Mouse (Mus musculus) midbrain, embryonic 14.5 days (tissue): ENCODE results near the gene Scimp. TPM values are rescaled to one million over a fixed set of nuclear protein-coding genes. Genes with fewer than 3 reads are reported as not detected.

Experiments
- ATAC-seq: fragments of 200-750 bp; cut with Nextera tagmentation; 2 replicates; pipeline ENCODE4 v1.8.0; 2017; ENCODE audit warnings: moderate number of reproducible peaks, moderate library complexity; ENCODE audit not compliant: low FRiP score, low TSS enrichment
- DNase-seq: peaks from one replicate; pipeline ENCODE4 v3.0.0-alpha.2; 2015
- H3K27ac ChIP-seq: fragments of 300-500 bp; sonication (generic); replicated peaks from 2 replicates; pipeline ENCODE4 v1.5.1; 2014; ENCODE audit warnings: mild to moderate bottlenecking, low read depth, low read length, moderate library complexity
- H3K27me3 ChIP-seq: fragments of 300-500 bp; sonication (generic); 2 replicates; pipeline ENCODE4 v1.6.1; 2014; ENCODE audit warnings: low read length, control low read depth, mixed read lengths; ENCODE audit not compliant: control insufficient read depth, insufficient read depth
- H3K36me3 ChIP-seq: fragments of 300-500 bp; sonication (generic); 2 replicates; pipeline ENCODE4 v1.6.1; 2014; ENCODE audit warnings: low read length, control low read depth; ENCODE audit not compliant: control insufficient read depth, insufficient read depth
- H3K4me1 ChIP-seq: fragments of 300-500 bp; sonication (generic); 2 replicates; pipeline ENCODE4 v1.6.1; 2014; ENCODE audit warnings: mild to moderate bottlenecking, antibody characterized with exemption, low read length, control low read depth; ENCODE audit not compliant: control insufficient read depth, insufficient read depth
- H3K4me2 ChIP-seq: fragments of 300-500 bp; sonication (generic); 2 replicates; pipeline ENCODE4 v1.6.1; 2014; ENCODE audit warnings: mild to moderate bottlenecking, low read length, moderate library complexity
- H3K4me3 ChIP-seq: fragments of 300-500 bp; sonication (generic); replicated peaks from 2 replicates; pipeline ENCODE4 v1.5.1; 2014; ENCODE audit warnings: low read depth, low read length
- H3K9ac ChIP-seq: fragments of 300-500 bp; sonication (generic); replicated peaks from 2 replicates; pipeline ENCODE4 v1.6.1; 2014; ENCODE audit warnings: mild to moderate bottlenecking, low read length, moderate library complexity
- H3K9me3 ChIP-seq: fragments of 300-500 bp; sonication (generic); 2 replicates; pipeline ENCODE4 v1.6.1; 2016; ENCODE audit warnings: low read length, control low read depth, mixed read lengths; ENCODE audit not compliant: control insufficient read depth
- WGBS: fragments of 180-500 bp; shearing (Covaris S2); extraction: QIAGEN DNeasy Blood & Tissue Kit; methylation state at CpG from one replicate; pipeline ENCODE4 v1.1.7; 2014; 5-methylcytosine and 5-hydroxymethylcytosine counted together
- polyA plus RNA-seq: library from polyadenylated mRNA; unstranded; fragments of >200 nt; fragmentation: Nextera tagmentation; extraction: Ambion mirVana; gene quantifications from 2 replicates; pipeline ENCODE4 v1.2.1, GENCODE M21; 2014

The Scimp gene
- 0.39 TPM in 1 of 2 replicates, not detected in the other for polyA plus RNA-seq

DNA sequence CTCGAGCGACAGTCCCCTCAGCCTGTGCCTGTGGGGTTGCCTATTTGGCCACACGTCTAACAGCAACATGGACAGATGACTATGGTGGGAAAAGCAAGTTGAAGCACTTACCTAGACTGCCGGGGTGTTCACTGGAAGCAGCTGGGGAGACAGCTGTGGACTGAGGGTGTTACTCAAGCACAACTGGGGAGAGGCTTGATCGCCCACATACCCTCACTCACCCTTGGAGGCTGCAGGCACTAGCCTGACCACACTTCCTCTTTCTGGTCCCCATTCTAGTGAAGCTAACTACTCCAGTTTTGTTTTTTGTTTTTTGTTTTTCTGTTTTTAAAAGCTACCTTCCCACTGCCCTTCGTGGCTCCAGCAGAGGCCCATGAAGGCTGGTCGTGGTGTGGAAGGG, at the start of gene Scimp:
TSS of gene Scimp (minus strand) at position 222 of the 400 bp plus-strand sequence.
- H3K36me3 ChIP-seq = no peaks in the 10 kb centered on the region
- ATAC-seq (no peak), DNase-seq (no peak)
- no peak within 1 kb of the TSS for H3K4me3 ChIP-seq
- no peaks in the 10 kb centered on the region for H3K4me1 ChIP-seq
- no peak within 1 kb of the TSS for H3K27ac ChIP-seq
- H3K27me3 ChIP-seq = no peaks in the 10 kb centered on the region
- WGBS = 87% methylated on average over 7 of the region's 7 CpGs
- H3K9me3 ChIP-seq = no peaks in the 10 kb centered on the region
- no peak within 1 kb of the TSS for H3K4me2 ChIP-seq
- H3K9ac ChIP-seq = no peak within 1 kb of the TSS

DNA sequence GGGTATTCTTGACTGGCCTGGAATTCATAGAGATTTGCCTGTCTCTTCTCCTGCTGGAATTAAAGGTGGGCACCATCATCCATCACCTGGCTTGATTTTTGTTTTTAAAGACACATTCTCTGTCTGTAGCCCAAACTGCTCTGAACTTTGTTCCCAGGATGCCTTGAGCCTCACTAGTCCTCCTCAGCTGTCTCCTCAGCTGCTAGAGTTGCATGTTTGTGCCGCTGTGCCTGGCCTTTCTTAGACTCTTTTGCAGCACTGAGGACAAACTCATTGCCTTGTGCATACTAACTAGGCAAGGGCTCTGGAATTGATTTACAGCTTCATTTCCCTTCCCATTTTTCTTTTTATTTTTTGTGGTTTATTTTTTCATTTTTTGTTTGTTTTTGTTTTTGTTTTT, 48.0 kb upstream of the Scimp start:
- Histone ChIP-seq H3K4me1 (no peaks in the 10 kb centered on the region), H3K27ac (no peak overlapping the region), H3K4me3 (no peak overlapping the region), H3K27me3 (no peaks in the 10 kb centered on the region), H3K9me3 (no peaks in the 10 kb centered on the region), H3K4me2 (no peak overlapping the region), H3K36me3 (no peaks in the 10 kb centered on the region), H3K9ac (no peak overlapping the region)
- DNase-seq (no peak), ATAC-seq (no peak)
- 89% methylated on average over 1 of the region's 1 CpGs for WGBS

DNA sequence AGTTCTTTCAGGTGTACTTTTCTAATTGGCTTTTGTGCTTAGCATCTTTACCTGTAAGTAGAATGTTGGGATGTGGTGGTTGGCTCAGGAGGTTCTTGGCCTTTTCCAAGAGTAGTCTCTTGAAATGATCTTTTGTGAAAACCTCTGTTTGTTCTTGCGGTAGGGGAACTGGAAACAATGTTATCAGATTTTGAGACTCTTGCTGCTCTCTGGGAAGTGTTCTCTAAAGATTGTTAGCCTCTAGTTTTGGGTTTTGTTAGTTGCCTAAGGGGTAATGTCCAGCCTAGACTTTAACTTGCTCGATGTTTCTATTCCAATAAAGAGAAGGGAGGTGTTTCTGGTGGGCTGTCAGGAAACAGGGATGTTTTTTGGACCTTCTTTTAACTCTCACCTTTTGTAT, 33.6 kb upstream of the Scimp start:
- peak overlapping the region; percentile 76 for H3K4me2 ChIP-seq
- DNase-seq = no peak
- H3K27me3 ChIP-seq = no peaks in the 10 kb centered on the region
- no peaks in the 10 kb centered on the region for H3K36me3 ChIP-seq
- 0 out of 2 replicates have a peak overlapping the region, but pooled peaks have one; percentile 94 for H3K9ac ChIP-seq
- WGBS = 71% methylated on average over 2 of the region's 2 CpGs
- H3K27ac ChIP-seq = no peak overlapping the region
- peaks cover 21% of the 10 kb centered on the region for H3K4me1 ChIP-seq
- ATAC-seq = no peak
- no peaks in the 10 kb centered on the region for H3K9me3 ChIP-seq
- peak overlapping the region; percentile 96 for H3K4me3 ChIP-seq

DNA sequence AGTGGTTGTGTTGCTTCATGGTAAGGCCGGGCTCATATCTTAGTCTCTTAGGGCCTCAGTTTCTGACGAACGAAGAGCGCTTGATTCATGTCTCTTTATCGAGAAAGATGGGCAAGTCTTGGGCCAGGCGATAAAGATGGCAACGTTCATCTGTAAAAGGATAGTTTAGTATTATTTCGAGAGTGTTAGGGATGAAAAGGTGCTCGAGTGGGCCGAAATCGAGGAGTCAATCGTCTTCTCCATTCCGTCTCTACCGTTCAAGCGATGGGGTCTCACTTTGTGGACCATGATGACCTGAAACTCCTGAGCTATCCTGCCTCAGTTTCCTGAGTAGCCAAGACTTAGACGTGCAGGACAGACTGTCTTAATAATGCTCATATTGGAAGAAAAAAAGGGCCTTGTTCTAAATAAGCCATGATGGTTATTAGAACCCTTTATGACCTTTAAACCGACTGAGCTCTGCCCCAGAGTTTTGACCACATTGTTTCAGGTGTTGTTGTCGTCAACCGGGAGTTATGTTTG, 33.1 kb upstream of the Scimp start:
- peaks cover 21% of the 10 kb centered on the region for H3K4me1 ChIP-seq
- H3K4me3 ChIP-seq = peak overlapping the region; percentile 96
- no peaks in the 10 kb centered on the region for H3K36me3 ChIP-seq
- H3K27ac ChIP-seq = peak overlapping the region; percentile 90; the same call in 1 of the 2 replicates
- DNase-seq (no peak), ATAC-seq (no peak)
- peak overlapping the region; percentile 94 for H3K9ac ChIP-seq
- peak overlapping the region; percentile 76 for H3K4me2 ChIP-seq
- H3K9me3 ChIP-seq = no peaks in the 10 kb centered on the region
- no peaks in the 10 kb centered on the region for H3K27me3 ChIP-seq
- 8% methylated on average over 19 of the region's 19 CpGs for WGBS

DNA sequence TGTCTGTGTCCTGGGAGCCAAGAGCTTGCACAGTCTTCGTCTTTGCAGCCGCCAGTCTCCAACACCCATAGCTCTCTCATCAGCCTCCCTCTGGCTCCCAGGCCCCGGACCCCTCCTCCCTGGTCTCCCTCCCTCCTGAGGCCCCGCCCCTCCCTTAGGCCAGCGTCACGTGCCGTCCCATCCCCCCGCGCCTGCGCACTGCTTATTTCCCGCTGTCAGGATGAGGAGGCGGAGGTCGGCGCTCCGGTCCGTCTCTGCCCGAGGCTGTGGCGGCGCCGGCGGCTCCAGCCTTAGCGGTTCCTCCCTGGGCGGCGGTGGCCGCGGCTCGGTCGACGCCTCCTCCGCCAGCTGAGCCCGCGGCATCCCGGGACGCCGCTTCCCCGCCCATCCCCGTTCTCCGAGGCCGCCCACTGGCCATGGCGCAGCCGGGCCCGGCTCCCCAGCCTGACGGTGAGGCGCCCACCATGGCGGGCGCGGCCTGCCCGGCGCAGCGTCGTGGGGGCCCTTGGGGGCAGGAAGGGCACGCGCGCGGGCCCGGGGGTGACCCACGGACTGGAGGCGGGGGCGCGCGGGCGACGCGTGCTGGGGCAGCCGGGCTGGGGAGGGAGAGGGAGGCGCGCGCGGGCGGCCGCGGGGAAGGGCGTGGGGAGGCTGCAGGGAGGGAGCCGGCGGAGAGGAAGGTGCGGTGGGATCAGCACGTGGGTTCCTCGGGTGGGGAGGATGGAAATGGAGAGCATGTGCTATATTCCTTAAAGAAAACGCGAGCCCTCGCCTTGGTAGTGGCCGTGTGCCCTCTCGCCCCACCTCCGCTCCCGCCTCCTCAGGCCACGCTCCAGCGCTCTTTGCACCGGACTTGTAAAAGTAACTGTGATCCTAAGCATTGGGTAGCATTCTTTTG, 32.4 kb upstream of the Scimp start, which contains the start of gene Rabep1:
TSS of gene Rabep1 (plus strand) at position 220 of the 898 bp plus-strand sequence.
- Histone ChIP-seq H3K9ac (peak within 1 kb of the TSS; percentile 94), H3K9me3 (no peaks in the 10 kb centered on the region), H3K4me3 (peak within 1 kb of the TSS; percentile 96), H3K4me1 (peaks cover 21% of the 10 kb centered on the region), H3K36me3 (no peaks in the 10 kb centered on the region), H3K4me2 (peak within 1 kb of the TSS; percentile 76), H3K27ac (peak within 1 kb of the TSS; percentile 90), H3K27me3 (no peaks in the 10 kb centered on the region)
- ATAC-seq (peak; percentile 94), DNase-seq (peak; percentile 98)
- under 1% methylated on average over 86 of the region's 88 CpGs for WGBS

DNA sequence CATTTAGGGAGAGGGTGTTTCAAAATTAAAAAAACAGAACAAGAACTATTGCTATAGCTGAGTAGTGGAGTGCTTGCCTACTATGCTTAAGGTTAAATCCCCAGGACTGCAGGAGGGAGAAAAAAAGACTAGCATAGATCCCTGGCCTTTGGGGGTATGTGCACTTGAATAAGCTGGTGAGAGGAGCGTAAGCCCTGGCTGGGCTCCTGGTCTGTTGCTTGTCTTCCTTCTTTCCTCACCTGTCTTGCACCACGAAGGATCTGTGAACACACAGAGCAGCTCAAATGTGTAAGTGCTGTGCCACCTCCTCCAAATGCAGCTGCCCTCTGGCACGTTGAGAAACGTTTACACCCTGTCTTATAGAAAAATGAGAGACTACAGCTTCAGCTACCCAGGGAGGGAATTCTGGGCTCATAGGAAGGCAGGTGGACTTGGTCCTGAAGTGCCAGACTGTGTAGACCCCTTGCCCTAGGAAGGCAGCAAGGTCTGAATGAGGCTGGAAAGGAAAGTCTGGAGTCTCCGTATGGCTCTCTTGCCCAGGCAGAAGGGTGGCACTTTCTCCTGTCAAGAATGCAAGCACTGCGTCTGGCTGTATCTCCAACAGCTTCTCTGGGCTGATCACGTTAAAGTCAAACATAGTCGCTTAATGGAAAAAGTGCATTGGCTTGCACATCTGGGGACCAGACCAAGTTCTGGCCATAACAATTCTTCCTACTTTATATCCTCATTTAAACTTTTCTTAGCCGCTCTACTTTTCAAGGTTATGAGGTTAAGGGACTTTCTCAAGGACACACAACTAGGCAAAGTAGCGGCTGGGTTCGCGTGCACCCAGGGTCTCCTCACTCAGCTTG, 31.5 kb upstream of the Scimp start:
- Histone ChIP-seq H3K9me3 (no peaks in the 10 kb centered on the region), H3K4me1 (peaks cover 21% of the 10 kb centered on the region), H3K27me3 (no peaks in the 10 kb centered on the region), H3K4me2 (peak overlapping the region; percentile 76), H3K36me3 (no peaks in the 10 kb centered on the region), H3K27ac (peak overlapping the region; percentile 90; the same call in 1 of the 2 replicates), H3K9ac (peak overlapping the region; percentile 94; the same call in 1 of the 2 replicates), H3K4me3 (peak overlapping the region; percentile 96)
- DNase-seq (no peak), ATAC-seq (peak; percentile 34; the same call in 1 of the 2 replicates)
- 18% methylated on average over 12 of the region's 12 CpGs for WGBS

DNA sequence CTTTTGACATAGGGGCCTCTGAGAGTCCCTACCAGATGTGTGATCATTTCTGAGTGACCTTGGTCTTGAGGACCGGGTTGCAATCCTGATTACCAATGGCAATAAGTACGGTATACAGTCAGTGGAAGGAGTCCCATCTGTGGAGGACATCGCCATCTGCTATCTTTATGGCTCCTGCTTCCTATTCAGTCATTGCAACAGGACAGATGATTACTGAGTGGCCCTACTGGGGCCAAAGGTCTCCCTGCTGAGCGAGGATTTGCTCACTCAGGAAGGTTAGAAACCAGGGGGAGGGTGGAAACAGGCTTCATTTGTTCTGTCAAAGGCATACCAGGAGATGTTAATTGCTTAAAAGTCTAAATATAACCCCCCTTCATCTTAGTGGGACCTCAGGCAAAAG, 30.6 kb upstream of the Scimp start:
- Histone ChIP-seq H3K4me2 (no peak overlapping the region), H3K36me3 (no peaks in the 10 kb centered on the region), H3K9ac (no peak overlapping the region), H3K4me3 (no peak overlapping the region), H3K27ac (no peak overlapping the region), H3K9me3 (no peaks in the 10 kb centered on the region), H3K27me3 (no peaks in the 10 kb centered on the region), H3K4me1 (peaks cover 21% of the 10 kb centered on the region)
- DNase-seq = no peak
- 64% methylated on average over 4 of the region's 4 CpGs for WGBS
- ATAC-seq = no peak

DNA sequence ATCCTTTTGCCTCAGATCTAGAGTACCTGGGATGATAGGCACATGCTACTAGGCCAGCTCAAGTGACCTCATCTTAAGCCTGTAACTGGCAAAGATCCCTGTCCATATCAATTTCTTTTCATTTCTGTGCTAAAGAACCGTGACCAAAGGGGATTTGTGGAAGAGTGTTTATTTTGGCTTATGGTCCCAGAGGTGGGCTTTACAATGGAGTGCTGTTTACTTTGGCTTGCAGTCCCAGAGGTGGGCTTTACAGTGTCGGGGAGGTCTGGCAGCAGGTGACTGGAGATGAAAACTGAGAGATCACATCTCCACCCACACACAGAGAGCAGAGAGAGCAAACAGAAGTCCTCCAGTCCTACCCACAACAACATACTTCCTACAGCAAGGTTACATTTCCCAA, 26.2 kb upstream of the Scimp start:
- DNase-seq (no peak), ATAC-seq (no peak)
- Histone ChIP-seq H3K36me3 (no peaks in the 10 kb centered on the region), H3K4me3 (no peak overlapping the region), H3K4me2 (no peak overlapping the region), H3K27me3 (no peaks in the 10 kb centered on the region), H3K9me3 (no peaks in the 10 kb centered on the region), H3K27ac (no peak overlapping the region), H3K9ac (no peak overlapping the region), H3K4me1 (no peaks in the 10 kb centered on the region)
- WGBS = 31% methylated on average over 2 of the region's 2 CpGs
